ENCODE assay signal across 9 mouse cellular contexts in genomic region chr5:92384855-92385254, GRCm38 (mm10). TPM values are rescaled to one million over a fixed set of nuclear protein-coding genes. Genes with fewer than 3 reads are reported as not detected.
DNase-seq lines count a peak whose midpoint lies in the region; ATAC-seq and TF ChIP-seq lines count a peak whose summit lies in the region.
"Had no signal": no experiment of that assay in that cellular context is flagged by ENCODE, and none has a peak within 500 bp of the region (broad histone marks: within the 10 kb centered on the region; RNA-seq: fewer than 3 reads in every experiment).

No protein-coding gene starts in this region.

- peaks cover 9% of the 10 kb centered on the region; the same call in 1 of the 2 replicates for H3K4me1 ChIP-seq in kidney, embryonic 15.5 days
- H3K4me1 ChIP-seq in G1E (ENCODE audit: insufficient read depth, low read depth, low read length): peaks cover 31% of the 10 kb centered on the region
- H3K4me1 ChIP-seq in liver, embryonic 11.5 days (replicated peaks; ENCODE audit: control insufficient read depth, insufficient read depth, low read length): peaks cover 2% of the 10 kb centered on the region; the same call in 1 of the 2 replicates

- no peak overlapping the region for H3K9ac ChIP-seq in kidney, embryonic 15.5 days
- no peak overlapping the region for H3K9ac ChIP-seq in liver, embryonic 11.5 days (ENCODE audit: low read depth, low read length)

- no peaks in the 10 kb centered on the region for H3K36me3 ChIP-seq in kidney, embryonic 15.5 days
- no peaks in the 10 kb centered on the region for H3K36me3 ChIP-seq in G1E (replicated peaks)
- no peaks in the 10 kb centered on the region for H3K36me3 ChIP-seq in liver, embryonic 11.5 days (ENCODE audit: control insufficient read depth, insufficient read depth, low read length)

- H3K9me3 ChIP-seq in kidney, embryonic 15.5 days (replicated peaks): no peaks in the 10 kb centered on the region
- H3K9me3 ChIP-seq in G1E (replicated peaks): no peaks in the 10 kb centered on the region
- no peaks in the 10 kb centered on the region for H3K9me3 ChIP-seq in liver, embryonic 11.5 days (ENCODE audit: control insufficient read depth, low read length)

- 56% methylated on average over 7 of the region's 7 CpGs for WGBS in kidney, embryonic 15.5 days
- WGBS in liver, embryonic 11.5 days: 36% methylated on average over 7 of the region's 7 CpGs

- peak; percentile 60 for DNase-seq in kidney, postnatal 10 days
- peak; percentile 61 for DNase-seq in A20 (ENCODE audit: low read depth, low spot score)
- no peak for DNase-seq in G1E (ENCODE audit: low spot score)
- DNase-seq in liver, embryonic 11.5 days (ENCODE audit: low spot score): no peak
- DNase-seq in layer of hippocampus, adult 11-12 months (ENCODE audit: low spot score): no peak
- DNase-seq in lung, postnatal 10 days: no peak
- DNase-seq in lung, postnatal 14 days: no peak

- no peak overlapping the region for H3K4me2 ChIP-seq in kidney, embryonic 15.5 days
- H3K4me2 ChIP-seq in liver, embryonic 11.5 days: no peak overlapping the region

- H3K4me3 ChIP-seq in kidney, embryonic 15.5 days (replicated peaks): no peak overlapping the region
- no peak overlapping the region for H3K4me3 ChIP-seq in G1E (ENCODE audit: low read depth, low read length)
- no peak overlapping the region for H3K4me3 ChIP-seq in liver, embryonic 11.5 days (ENCODE audit: low read depth, low read length)

- TF ChIP-seq CTCF in G1E (IDR thresholded peaks at IDR 0.05; ENCODE audit: low read depth, low read length): peak; percentile 63

- peaks cover 6% of the 10 kb centered on the region for H3K27me3 ChIP-seq in kidney, embryonic 15.5 days
- H3K27me3 ChIP-seq in G1E (ENCODE audit: insufficient read depth, low read length): peaks cover 2% of the 10 kb centered on the region
- H3K27me3 ChIP-seq in liver, embryonic 11.5 days (replicated peaks; ENCODE audit: control insufficient read depth, insufficient read depth, low read length): peaks cover 5% of the 10 kb centered on the region

- H3K27ac ChIP-seq in kidney, embryonic 15.5 days: no peak overlapping the region
- H3K27ac ChIP-seq in liver, embryonic 11.5 days (ENCODE audit: low read depth, low read length): no peak overlapping the region

- ATAC-seq in kidney, embryonic 15.5 days (replicated peaks; ENCODE audit: low FRiP score): no peak
- ATAC-seq in G1E (ENCODE audit: extremely low read depth, insufficient number of reproducible peaks, low FRiP score, poor library complexity, severe bottlenecking): no peak
- ATAC-seq in liver, embryonic 11.5 days (replicated peaks; ENCODE audit: low FRiP score): peak; percentile 46; the same call in 1 of the 2 replicates

RNA-seq across cellular contexts. Expression of gene Cxcl10, which starts 36.2 kb away (rescaled TPM):
- polyA plus RNA-seq in kidney, embryonic 15.5 days (2015; fragmentation: Nextera tagmentation; extraction: Ambion mirVana): 0.72 and 1.4 TPM in 2 replicates
- total RNA-seq in G1E (2014; fragmentation: Nextera tagmentation) (not detected in 2 replicates), G1E (2017) (0.05 and 0.35 TPM in 2 replicates)
- not detected in 2 replicates for polyA plus RNA-seq in G1E (2012)
- 6.0 and 6.5 TPM in 2 replicates for polyA plus RNA-seq in liver, embryonic 11.5 days (2014; fragmentation: Nextera tagmentation; extraction: Ambion mirVana)
- total RNA-seq: heart, adult 8-10 months had no signal

RNA-seq across cellular contexts. Expression of gene Nup54, which starts 50.2 kb away (rescaled TPM):
- 54.1 and 55.1 TPM in 2 replicates for polyA plus RNA-seq in kidney, embryonic 15.5 days (2015; fragmentation: Nextera tagmentation; extraction: Ambion mirVana)
- total RNA-seq in G1E (2014; fragmentation: Nextera tagmentation) (97.6 and 119 TPM in 2 replicates), G1E (2017) (90.7 and 101 TPM in 2 replicates)
- 19.8 and 34.0 TPM in 2 replicates for polyA plus RNA-seq in G1E (2012)
- 72.5 and 82.5 TPM in 2 replicates for polyA plus RNA-seq in liver, embryonic 11.5 days (2014; fragmentation: Nextera tagmentation; extraction: Ambion mirVana)

RNA-seq across cellular contexts. Expression of gene Art3, which starts 53.2 kb away (rescaled TPM):
- 3.0 and 3.9 TPM in 2 replicates for polyA plus RNA-seq in kidney, embryonic 15.5 days (2015; fragmentation: Nextera tagmentation; extraction: Ambion mirVana)
- total RNA-seq in G1E (2014; fragmentation: Nextera tagmentation) (not detected in 2 replicates), G1E (2017) (0.22 TPM in 1 of 2 replicates, not detected in the other)
- not detected in 2 replicates for polyA plus RNA-seq in G1E (2012)
- polyA plus RNA-seq in liver, embryonic 11.5 days (2014; fragmentation: Nextera tagmentation; extraction: Ambion mirVana): 1.1 and 1.8 TPM in 2 replicates

RNA-seq across cellular contexts. Expression of gene Cxcl9, which starts 57.0 kb away (rescaled TPM):
- polyA plus RNA-seq in kidney, embryonic 15.5 days (2015; fragmentation: Nextera tagmentation; extraction: Ambion mirVana): not detected in 2 replicates
- total RNA-seq in G1E (2014; fragmentation: Nextera tagmentation): not detected in 2 replicates
- total RNA-seq in G1E (2017): 0.06 TPM in 1 of 2 replicates, not detected in the other
- polyA plus RNA-seq in G1E (2012): not detected in 2 replicates
- not detected in 2 replicates for polyA plus RNA-seq in liver, embryonic 11.5 days (2014; fragmentation: Nextera tagmentation; extraction: Ambion mirVana)

Comparison
In these comparisons a context has a peak if more than half of its experiments do, and no peak if none do; other contexts are left out.
1. DNase-seq: peak in kidney, postnatal 10 days (single experiment) and A20 (single experiment); none in G1E (single experiment), liver, embryonic 11.5 days (single experiment), layer of hippocampus, adult 11-12 months (single experiment), lung, postnatal 10 days (single experiment) and lung, postnatal 14 days (single experiment).